Mouse (Mus musculus) heart, embryonic 13.5 days (tissue): ENCODE results near the gene Lrrc29. TPM values are rescaled to one million over a fixed set of nuclear protein-coding genes. Genes with fewer than 3 reads are reported as not detected.

Experiments
- ATAC-seq: fragments of 200-750 bp; cut with Nextera tagmentation; 2 replicates; pipeline ENCODE4 v1.8.0; 2017; ENCODE audit warnings: moderate TSS enrichment; ENCODE audit not compliant: insufficient number of reproducible peaks, low FRiP score, low TSS enrichment; ENCODE audit errors: extremely low read depth
- H3K27ac ChIP-seq: fragments of 300-500 bp; sonication (generic); replicated peaks from 2 replicates; pipeline ENCODE4 v1.5.1; 2015; ENCODE audit warnings: moderate library complexity, mild to moderate bottlenecking, inconsistent platforms
- H3K27me3 ChIP-seq: fragments of 300-500 bp; sonication (generic); replicated peaks from 2 replicates; pipeline ENCODE4 v1.6.1; 2015; ENCODE audit warnings: mild to moderate bottlenecking, inconsistent platforms
- H3K36me3 ChIP-seq: fragments of 300-500 bp; sonication (generic); 2 replicates; pipeline ENCODE4 v1.6.1; 2015; ENCODE audit warnings: mild to moderate bottlenecking, inconsistent platforms
- H3K4me1 ChIP-seq: fragments of 300-500 bp; sonication (generic); 2 replicates; pipeline ENCODE4 v1.6.1; 2015; ENCODE audit warnings: inconsistent platforms
- H3K4me2 ChIP-seq: fragments of 300-500 bp; sonication (generic); 2 replicates; pipeline ENCODE4 v1.6.1; 2015; ENCODE audit warnings: inconsistent platforms, mild to moderate bottlenecking, moderate library complexity
- H3K4me3 ChIP-seq: fragments of 300-500 bp; sonication (generic); 2 replicates; pipeline ENCODE4 v1.5.1; 2015; ENCODE audit warnings: moderate library complexity, mild to moderate bottlenecking, inconsistent platforms
- H3K9ac ChIP-seq: fragments of 300-500 bp; sonication (generic); 2 replicates; pipeline ENCODE4 v1.6.1; 2015; ENCODE audit warnings: inconsistent platforms, mild to moderate bottlenecking, moderate library complexity
- H3K9me3 ChIP-seq: fragments of 300-500 bp; sonication (generic); 2 replicates; pipeline ENCODE4 v1.6.1; 2016; ENCODE audit warnings: inconsistent platforms
- WGBS: fragments of 180-500 bp; shearing (Covaris S2); methylation state at CpG from one replicate; pipeline ENCODE4 v1.1.7; 2015; ENCODE audit warnings: mixed read lengths; 5-methylcytosine and 5-hydroxymethylcytosine counted together
- polyA plus RNA-seq: library from polyadenylated mRNA; unstranded; fragments of >200 nt; fragmentation: Nextera tagmentation; extraction: Ambion mirVana; gene quantifications from 2 replicates; pipeline ENCODE4 v1.2.1, GENCODE M21; 2015

The Lrrc29 gene
- polyA plus RNA-seq, 1 experiment from 2014 or later = 1.2 TPM

- H3K27me3 ChIP-seq = no peaks in the 10 kb centered on the region
- no peak overlapping the region for H3K9ac ChIP-seq
- H3K4me3 ChIP-seq = no peak overlapping the region
- no peaks in the 10 kb centered on the region for H3K9me3 ChIP-seq
- no peak overlapping the region for H3K27ac ChIP-seq
- peaks cover 31% of the 10 kb centered on the region for H3K4me1 ChIP-seq
- WGBS = 70% methylated on average over 4 of the region's 4 CpGs
- H3K36me3 ChIP-seq = peaks cover 47% of the 10 kb centered on the region
- no peak for ATAC-seq
- no peak overlapping the region for H3K4me2 ChIP-seq
Observed at GRCm38 (mm10) chr8:105323183-105323582, 2.9 kb downstream of the Lrrc29 start.

DNA sequence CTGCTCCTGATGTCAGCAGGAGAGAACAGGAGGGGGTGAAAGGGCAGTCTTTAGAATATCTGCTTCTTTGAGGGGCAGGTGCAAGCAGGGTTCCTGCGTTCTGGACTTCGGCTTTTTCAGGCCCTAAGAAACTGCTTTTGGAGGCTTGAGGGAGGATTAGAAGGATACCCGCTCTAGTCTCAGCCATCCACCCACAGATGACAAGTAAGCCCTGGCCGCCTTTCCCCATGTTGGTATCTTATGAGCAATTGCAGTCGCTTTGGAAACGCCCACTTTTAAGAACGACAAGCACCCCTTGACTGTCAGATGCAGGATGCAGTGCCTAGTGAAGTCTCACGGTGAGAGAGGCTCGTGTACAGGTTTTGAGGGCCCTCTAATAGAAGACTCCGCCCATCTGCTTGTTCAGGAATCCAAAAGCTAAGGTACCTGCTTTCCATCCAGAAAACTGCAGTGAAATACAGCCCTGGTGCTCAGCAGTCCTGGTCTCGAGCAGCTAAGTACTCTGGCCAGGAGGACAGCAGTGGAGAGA, 7.4 kb downstream of the Lrrc29 start:
- Histone ChIP-seq H3K4me2 (no peak overlapping the region), H3K4me3 (no peak overlapping the region), H3K4me1 (peaks cover 34% of the 10 kb centered on the region), H3K27ac (no peak overlapping the region), H3K9me3 (no peaks in the 10 kb centered on the region), H3K9ac (no peak overlapping the region), H3K36me3 (peaks cover 84% of the 10 kb centered on the region), H3K27me3 (no peaks in the 10 kb centered on the region)
- no peak for ATAC-seq
- 78% methylated on average over 11 of the region's 11 CpGs for WGBS

DNA sequence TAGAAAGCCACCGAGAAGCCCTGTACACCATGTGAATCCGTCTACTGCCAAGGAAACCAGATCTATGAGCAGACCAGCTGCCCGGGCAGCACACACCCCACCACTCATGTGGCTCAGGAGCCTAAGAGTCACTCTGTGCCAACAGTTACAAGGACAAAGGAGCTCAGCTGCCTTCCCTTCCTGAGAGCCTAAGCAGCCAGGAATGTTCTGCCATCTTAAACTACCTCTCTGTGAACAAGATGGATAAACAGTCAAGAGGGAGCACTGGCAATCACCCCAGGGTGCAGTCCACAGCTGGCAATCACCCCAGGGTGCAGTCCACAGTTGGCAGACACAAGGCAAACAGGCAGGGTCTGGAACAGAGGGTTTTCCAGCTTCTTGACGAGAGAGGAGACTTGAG, 8.1 kb downstream of the Lrrc29 start:
- no peaks in the 10 kb centered on the region for H3K9me3 ChIP-seq
- H3K27ac ChIP-seq = no peak overlapping the region
- no peak overlapping the region for H3K4me2 ChIP-seq
- peaks cover 42% of the 10 kb centered on the region for H3K4me1 ChIP-seq
- peaks cover 86% of the 10 kb centered on the region for H3K36me3 ChIP-seq
- 84% methylated on average over 4 of the region's 4 CpGs for WGBS
- no peaks in the 10 kb centered on the region for H3K27me3 ChIP-seq
- no peak overlapping the region for H3K4me3 ChIP-seq
- H3K9ac ChIP-seq = no peak overlapping the region
- no peak for ATAC-seq

DNA sequence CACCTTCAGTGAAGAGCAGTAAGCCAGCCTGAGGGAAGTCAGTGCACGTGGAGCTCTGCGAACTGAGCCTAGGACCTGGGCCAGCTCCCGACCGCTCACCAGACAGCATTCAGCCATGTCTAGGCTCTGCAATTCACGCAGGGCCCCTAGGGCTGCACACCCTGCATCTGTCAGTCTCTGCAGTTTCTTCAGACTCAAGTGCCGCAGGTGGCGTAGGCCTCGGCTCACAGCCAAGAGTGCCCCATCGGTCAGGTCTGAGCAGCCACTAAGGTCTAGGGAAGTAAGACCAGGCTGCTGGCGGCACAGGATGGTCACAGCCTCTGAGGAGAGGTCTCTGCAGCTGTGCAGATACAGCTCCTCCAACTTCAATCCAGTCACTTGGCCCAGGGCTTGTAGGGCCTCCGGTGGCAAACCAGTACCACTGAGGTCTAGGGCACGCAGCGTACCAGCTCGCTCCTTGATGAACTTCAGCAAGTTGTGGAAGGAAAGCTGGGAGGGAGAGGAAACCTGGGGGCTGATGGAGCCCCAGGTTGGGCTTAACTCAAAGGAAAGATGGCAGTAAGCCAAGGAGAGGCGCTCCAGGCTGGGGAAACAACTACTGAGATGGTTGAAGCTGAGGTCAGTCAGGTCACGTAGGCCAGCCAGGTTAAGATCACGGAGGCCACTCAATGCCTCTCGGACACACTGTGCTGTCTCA, 10.9 kb downstream of the Lrrc29 start:
- H3K36me3 ChIP-seq = peaks cover 95% of the 10 kb centered on the region
- ATAC-seq = no peak
- WGBS = 77% methylated on average over 18 of the region's 18 CpGs

DNA sequence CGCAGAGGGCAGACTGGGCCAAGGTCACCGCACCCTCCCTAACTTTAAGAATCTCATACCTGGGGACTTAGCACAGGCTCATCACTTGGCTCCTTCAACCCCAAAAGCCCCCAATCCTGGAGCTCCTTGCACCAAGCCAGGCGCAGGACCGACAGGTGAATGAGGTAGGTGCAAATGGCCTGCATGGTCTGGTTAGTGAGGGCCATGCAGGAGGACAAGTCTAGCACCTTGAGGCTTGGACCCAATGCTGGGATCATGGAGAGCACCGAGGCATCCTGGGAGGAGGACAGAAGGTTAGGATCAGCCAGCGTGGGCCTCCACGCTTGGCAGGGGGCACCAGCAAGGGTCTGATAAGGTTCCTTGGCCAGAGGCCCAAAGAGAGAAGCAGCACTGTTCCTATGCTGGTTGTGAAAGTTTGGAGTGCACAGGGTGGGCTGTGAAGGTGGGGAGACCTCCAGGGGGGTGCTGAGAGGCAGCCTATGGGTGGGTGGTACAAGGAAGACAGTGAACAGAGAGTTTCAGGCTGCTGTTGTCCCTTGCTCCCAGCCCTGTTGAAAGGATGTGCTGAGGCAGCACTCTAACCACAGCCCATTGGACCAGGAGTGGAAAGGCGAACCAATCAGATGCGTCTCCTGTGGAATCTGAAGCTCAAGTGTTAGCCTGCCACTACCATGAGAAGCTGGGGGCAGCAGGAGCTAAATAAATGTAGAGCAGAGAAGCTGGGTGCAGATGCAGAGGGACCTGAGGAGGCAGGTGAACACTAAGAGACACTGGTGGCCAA, 12.3 kb downstream of the Lrrc29 start:
- 0 out of 2 replicates have a peak overlapping the region, but pooled peaks have one; percentile 24 for H3K27ac ChIP-seq
- H3K4me1 ChIP-seq = peaks cover 45% of the 10 kb centered on the region
- 61% methylated on average over 9 of the region's 9 CpGs for WGBS
- ATAC-seq = no peak
- H3K36me3 ChIP-seq = peaks cover 95% of the 10 kb centered on the region
- no peaks in the 10 kb centered on the region for H3K27me3 ChIP-seq
- H3K4me3 ChIP-seq = no peak overlapping the region
- H3K4me2 ChIP-seq = no peak overlapping the region
- no peak overlapping the region for H3K9ac ChIP-seq
- no peaks in the 10 kb centered on the region for H3K9me3 ChIP-seq

More for the DNA sequence above, 10.9 kb downstream of the Lrrc29 start:
- Histone ChIP-seq H3K27ac (0 out of 2 replicates have a peak overlapping the region, but pooled peaks have one; percentile 20), H3K4me1 (peaks cover 45% of the 10 kb centered on the region), H3K9ac (peak overlapping the region; percentile 29), H3K9me3 (no peaks in the 10 kb centered on the region), H3K4me2 (no peak overlapping the region), H3K27me3 (no peaks in the 10 kb centered on the region), H3K4me3 (no peak overlapping the region)

GRCm38 (mm10) chr8:105312891-105313481, 13.1 kb downstream of the Lrrc29 start:
- peaks cover 95% of the 10 kb centered on the region for H3K36me3 ChIP-seq
- ATAC-seq = no peak
- no peaks in the 10 kb centered on the region for H3K9me3 ChIP-seq
- 0 out of 2 replicates have a peak overlapping the region, but pooled peaks have one; percentile 24 for H3K27ac ChIP-seq
- no peaks in the 10 kb centered on the region for H3K27me3 ChIP-seq
- H3K4me2 ChIP-seq = no peak overlapping the region
- no peak overlapping the region for H3K9ac ChIP-seq
- H3K4me3 ChIP-seq = no peak overlapping the region
- WGBS = 75% methylated on average over 8 of the region's 8 CpGs
- H3K4me1 ChIP-seq = peaks cover 39% of the 10 kb centered on the region

DNA sequence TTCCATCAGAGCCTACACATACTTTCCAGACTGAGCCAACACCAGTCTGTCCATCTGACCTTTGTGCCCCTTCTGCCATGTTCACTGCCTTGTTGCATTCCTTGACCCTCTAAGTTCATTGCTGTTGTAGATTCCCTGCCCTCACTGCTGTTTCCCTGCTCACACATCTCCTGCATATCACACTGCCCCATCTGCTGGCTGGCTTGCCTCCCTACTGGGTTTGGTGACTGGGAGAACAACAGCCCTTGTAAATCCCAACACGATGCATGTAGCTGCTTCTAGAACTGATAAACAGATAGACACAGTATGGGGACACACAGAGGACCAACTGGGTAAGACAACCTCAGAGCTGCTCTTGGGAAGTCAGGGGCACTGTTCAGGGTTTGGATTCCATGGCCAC, 14.4 kb downstream of the Lrrc29 start:
- H3K4me1 ChIP-seq = peaks cover 40% of the 10 kb centered on the region
- WGBS = 71% methylated on average over 1 of the region's 1 CpGs
- peaks cover 95% of the 10 kb centered on the region for H3K36me3 ChIP-seq
- ATAC-seq = no peak
- H3K9me3 ChIP-seq = no peaks in the 10 kb centered on the region
- no peak overlapping the region for H3K4me3 ChIP-seq
- H3K27ac ChIP-seq = no peak overlapping the region
- H3K27me3 ChIP-seq = no peaks in the 10 kb centered on the region
- no peak overlapping the region for H3K4me2 ChIP-seq
- no peak overlapping the region for H3K9ac ChIP-seq

DNA sequence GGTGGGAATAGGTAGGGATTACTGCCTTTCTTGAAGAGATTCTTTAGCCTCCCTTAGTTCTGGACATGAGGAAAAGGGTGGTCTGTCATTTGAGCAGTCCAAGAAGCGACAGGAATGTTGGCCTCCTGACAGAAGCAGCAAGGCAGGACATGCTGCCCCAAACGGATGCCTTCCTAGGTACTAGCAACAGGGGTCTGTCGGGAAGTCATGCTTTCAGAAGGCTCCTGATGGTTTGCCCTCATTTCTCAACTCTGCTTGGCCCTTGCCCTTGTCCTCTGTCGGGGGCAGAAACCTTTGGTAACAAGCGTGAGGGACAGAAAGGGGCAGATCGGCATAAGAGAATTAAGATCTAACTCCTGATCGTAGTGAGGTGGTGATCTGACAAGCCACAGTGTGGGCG, 16.0 kb downstream of the Lrrc29 start:
- ATAC-seq = no peak
- H3K9me3 ChIP-seq = no peaks in the 10 kb centered on the region
- peaks cover 44% of the 10 kb centered on the region for H3K4me1 ChIP-seq
- no peak overlapping the region for H3K4me3 ChIP-seq
- WGBS = 78% methylated on average over 8 of the region's 8 CpGs
- no peaks in the 10 kb centered on the region for H3K27me3 ChIP-seq
- no peak overlapping the region for H3K9ac ChIP-seq
- H3K27ac ChIP-seq = no peak overlapping the region
- H3K4me2 ChIP-seq = no peak overlapping the region
- peaks cover 83% of the 10 kb centered on the region for H3K36me3 ChIP-seq

DNA sequence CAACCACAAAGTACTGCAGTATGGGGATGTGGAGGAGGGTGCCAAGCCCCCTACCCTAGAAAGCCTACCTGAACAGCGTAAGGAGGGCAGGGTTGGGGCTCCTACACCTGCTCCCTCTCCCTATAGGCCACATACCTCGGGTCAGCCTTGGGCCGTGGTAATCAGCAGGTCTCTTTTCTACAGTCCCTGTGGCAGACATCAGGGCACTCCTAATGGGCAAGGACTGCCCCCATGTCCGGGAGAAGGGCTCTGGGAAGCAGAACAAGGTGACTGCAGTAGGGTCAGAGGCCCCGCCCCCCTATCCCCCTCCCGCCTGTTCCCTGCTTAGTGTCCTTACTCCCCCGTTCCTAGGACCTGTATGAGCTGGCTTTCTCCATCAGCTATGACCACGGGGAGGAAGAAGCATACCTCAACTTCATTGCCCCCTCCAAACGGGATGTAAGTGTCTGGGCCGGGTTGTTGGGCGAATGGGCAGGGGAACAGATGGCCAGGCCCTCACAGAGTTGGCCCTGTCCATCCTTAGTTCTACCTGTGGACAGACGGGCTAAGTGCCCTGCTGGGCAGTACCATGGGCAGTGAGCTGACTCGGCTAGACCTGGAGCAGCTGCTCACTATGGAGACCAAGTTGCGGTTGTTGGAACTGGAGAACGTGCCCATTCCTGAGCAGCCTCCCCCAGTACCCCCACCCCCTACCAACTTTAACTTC, 16.8 kb downstream of the Lrrc29 start:
- no peak overlapping the region for H3K4me3 ChIP-seq
- H3K27ac ChIP-seq = no peak overlapping the region
- 75% methylated on average over 15 of the region's 15 CpGs for WGBS
- H3K4me1 ChIP-seq = peaks cover 44% of the 10 kb centered on the region
- H3K4me2 ChIP-seq = no peak overlapping the region
- H3K9ac ChIP-seq = no peak overlapping the region
- peaks cover 80% of the 10 kb centered on the region for H3K36me3 ChIP-seq
- H3K9me3 ChIP-seq = no peaks in the 10 kb centered on the region
- H3K27me3 ChIP-seq = no peaks in the 10 kb centered on the region
- ATAC-seq = no peak

- Histone ChIP-seq H3K27me3 (no peaks in the 10 kb centered on the region), H3K9me3 (no peaks in the 10 kb centered on the region), H3K4me2 (no peak overlapping the region), H3K36me3 (peaks cover 82% of the 10 kb centered on the region), H3K9ac (no peak overlapping the region), H3K4me1 (peaks cover 44% of the 10 kb centered on the region), H3K4me3 (no peak overlapping the region), H3K27ac (no peak overlapping the region)
- no peak for ATAC-seq
- WGBS = 91% methylated on average over 10 of the region's 10 CpGs
Observed at GRCm38 (mm10) chr8:105308428-105308827, 17.6 kb downstream of the Lrrc29 start.

DNA sequence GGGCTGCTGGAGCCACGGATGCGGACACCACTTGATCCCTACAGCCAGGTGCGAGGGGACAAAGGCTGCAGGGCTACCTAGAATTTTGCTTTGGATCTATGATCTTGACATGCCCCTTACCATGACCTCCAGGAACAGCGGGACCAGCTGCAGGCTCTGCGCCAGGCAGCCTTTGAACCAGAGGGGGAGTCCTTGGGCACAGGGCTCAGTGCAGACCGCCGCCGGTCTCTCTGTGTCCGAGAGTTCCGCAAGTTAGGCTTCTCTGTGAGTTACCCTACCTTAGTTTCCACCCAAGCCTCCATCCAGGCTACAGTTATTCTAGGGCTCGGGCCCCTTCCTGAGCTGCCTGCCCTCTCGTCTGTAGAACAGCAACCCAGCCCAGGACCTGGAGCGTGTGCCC, 18.4 kb downstream of the Lrrc29 start:
- no peaks in the 10 kb centered on the region for H3K9me3 ChIP-seq
- no peak overlapping the region for H3K4me2 ChIP-seq
- H3K4me3 ChIP-seq = no peak overlapping the region
- no peak overlapping the region for H3K9ac ChIP-seq
- no peak overlapping the region for H3K27ac ChIP-seq
- H3K27me3 ChIP-seq = no peaks in the 10 kb centered on the region
- peaks cover 42% of the 10 kb centered on the region for H3K4me1 ChIP-seq
- peaks cover 82% of the 10 kb centered on the region for H3K36me3 ChIP-seq
- 94% methylated on average over 13 of the region's 13 CpGs for WGBS
- no peak for ATAC-seq
